Mouse (Mus musculus): ENCODE data around the gene Snx6.

DNA sequence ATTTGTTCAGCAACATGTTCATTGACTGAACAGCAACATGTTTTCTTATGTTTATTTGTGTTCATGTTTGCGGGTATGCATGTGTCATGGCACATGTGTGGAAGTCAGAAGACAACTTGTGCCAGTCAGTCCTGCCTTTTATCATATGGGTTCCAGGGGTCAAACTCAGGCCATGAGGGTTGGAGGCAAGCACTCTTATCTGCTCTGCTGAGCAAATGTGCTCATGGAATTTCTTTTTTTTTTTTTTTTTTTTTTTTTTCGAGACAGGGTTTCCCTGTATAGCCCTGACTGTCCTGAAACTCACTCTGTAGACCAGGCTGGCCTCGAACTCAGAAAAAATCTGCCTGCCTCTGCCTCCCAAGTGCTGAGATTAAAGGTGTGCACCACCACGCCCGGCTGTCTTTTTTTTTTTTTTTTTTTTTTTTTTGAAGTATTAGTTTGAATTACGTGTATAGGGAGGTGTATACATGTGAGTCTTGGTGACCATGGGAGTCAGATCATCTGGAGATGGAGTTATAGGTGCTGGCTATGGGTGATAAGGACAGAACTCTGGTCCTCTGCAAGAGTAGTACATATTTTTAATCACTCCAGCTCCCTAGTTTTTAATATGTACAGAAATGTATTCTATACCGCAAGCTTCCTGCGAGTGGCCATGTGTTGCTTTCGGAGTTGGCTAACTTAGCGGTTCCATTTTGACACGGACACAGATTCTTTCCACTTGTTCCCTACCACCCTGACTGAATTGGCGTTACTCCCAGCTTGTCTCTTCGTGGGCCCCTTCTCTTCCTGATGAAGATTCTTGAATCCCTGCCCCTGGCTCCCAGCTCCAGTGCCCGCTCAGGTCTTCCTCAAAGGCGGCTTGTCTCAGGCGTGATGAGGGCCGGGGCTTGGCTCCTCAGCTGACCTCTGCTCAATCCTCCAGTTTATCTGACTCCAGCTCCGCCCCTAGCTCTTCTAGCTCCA, 40.4 kb upstream of the Snx6 start:
- TF ChIP-seq REST (IDR thresholded peaks at IDR 0.05; ENCODE audit: insufficient read depth, insufficient read length) (no peak), POLR2A (IDR thresholded peaks at IDR 0.05; ENCODE audit: insufficient read length, low read depth) (no peak), E2F4 (IDR thresholded peaks at IDR 0.05; ENCODE audit: insufficient read depth) (no peak), USF1 (IDR thresholded peaks at IDR 0.05; ENCODE audit: low read depth) (no peak), POLR2AphosphoS2 (IDR thresholded peaks at IDR 0.05; ENCODE audit: insufficient read length, low read depth) (no peak), MYOD1 (IDR thresholded peaks at IDR 0.05; ENCODE audit: control insufficient read depth in 1 of 3, insufficient read length in 2 of 3, low read depth in 2 of 3) (no peak)
